Mouse (Mus musculus) layer of hippocampus, adult 9-10 months (tissue): ENCODE data around the gene Zc3h7b.
"Not testable (repeated sequence)": the region's sequence is repeated elsewhere in the genome, so short reads cannot be mapped to it uniquely, and the experiment has no call there.

Source experiments
- DNase-seq: peaks from one replicate; pipeline ENCODE4 v3.0.0; 2022; ENCODE audit warnings: low spot score

The Zc3h7b gene

GRCm38 (mm10) chr15:81744992-81745600 lies at the start of gene Zc3h7b, which contains the start of gene Rangap1:
Gene Zc3h7b, plus strand, starts transcription at chr15:81745057.
Gene Rangap1, minus strand, starts transcription at chr15:81745530.
- DNase-seq = peak; percentile 35

GRCm38 (mm10) chr15:81697175-81697574 lies 47.7 kb upstream of the Zc3h7b start, which contains the start of gene Chadl:
Gene Chadl, minus strand, starts transcription at chr15:81697287.
- DNase-seq = no peak

- DNase-seq = no peak
Measured at GRCm38 (mm10) chr15:81697847-81698246, 47.0 kb upstream of the Zc3h7b start.

- no peak for DNase-seq
Measured at GRCm38 (mm10) chr15:81698532-81698931, 46.3 kb upstream of the Zc3h7b start.

DNA sequence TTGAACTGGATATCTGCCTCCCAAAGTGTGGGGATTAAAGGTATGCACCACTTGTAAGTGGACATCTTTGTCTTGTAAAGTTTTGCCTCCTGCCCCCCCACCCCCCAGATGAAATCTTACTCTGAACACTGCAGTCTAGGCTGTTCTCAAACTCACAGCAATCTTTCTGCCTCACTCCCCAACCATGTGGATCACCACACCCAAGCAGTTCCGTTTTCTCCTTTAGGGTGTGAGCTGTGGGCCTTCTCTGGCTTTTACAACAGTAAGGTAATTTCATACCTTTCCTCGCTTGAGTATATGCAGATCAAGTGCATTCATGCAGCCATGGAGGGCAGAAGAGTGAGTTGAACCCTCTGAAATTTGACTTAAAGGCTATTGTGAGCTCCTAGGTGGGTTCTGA lies 44.7 kb upstream of the Zc3h7b start:
- DNase-seq = no peak

- no peak for DNase-seq
Measured at GRCm38 (mm10) chr15:81700601-81701000, 44.3 kb upstream of the Zc3h7b start.

DNA sequence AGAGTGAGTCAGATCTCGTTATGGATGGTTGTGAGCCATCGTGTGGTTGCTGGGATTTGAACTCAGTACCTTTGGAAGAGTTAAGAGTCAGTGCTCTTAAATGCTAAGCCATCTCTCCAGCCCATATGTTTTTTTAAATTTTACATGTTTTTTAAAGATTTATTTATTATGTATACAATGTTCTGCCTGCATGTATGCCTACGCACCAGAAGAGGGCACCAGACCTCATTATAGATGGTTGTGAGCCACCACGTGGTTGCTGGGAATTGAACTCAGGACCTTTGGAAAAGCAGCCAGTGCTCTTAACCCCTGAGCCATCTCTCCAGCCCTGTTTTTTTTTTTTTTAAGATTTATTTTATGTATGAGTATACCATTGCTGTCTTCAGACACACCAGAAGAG lies 43.5 kb upstream of the Zc3h7b start:
- DNase-seq = not testable (repeated sequence)

- DNase-seq = no peak
Measured at GRCm38 (mm10) chr15:81702306-81703093, 42.4 kb upstream of the Zc3h7b start.

- DNase-seq = no peak
Measured at GRCm38 (mm10) chr15:81703094-81703489, 41.8 kb upstream of the Zc3h7b start.

GRCm38 (mm10) chr15:81708991-81709390 lies 35.9 kb upstream of the Zc3h7b start:
- no peak for DNase-seq

- no peak for DNase-seq
Measured at GRCm38 (mm10) chr15:81709686-81710085, 35.2 kb upstream of the Zc3h7b start.

- DNase-seq = no peak
Measured at GRCm38 (mm10) chr15:81710801-81711200, 34.1 kb upstream of the Zc3h7b start.

DNA sequence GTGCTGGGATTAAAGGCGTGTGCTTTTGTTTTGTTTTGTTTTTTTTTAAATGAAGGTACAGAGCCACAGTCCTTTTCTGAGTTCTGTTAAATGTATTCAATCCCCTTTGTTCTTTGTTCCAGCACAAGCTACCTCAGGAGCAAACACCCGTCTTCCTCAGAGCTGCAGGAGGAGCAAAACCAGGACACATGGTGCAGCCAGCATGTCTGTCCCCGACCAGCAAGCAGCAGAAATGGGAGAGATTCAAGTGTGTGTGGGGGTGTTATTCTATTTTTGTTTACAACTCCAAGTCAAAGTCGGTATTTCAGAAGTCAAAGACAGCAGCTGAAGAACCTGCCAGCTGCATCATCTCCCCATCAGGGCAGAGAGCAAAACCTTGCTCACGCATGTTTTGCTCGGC lies 31.1 kb upstream of the Zc3h7b start:
- DNase-seq = no peak

- no peak for DNase-seq
Measured at GRCm38 (mm10) chr15:81718336-81719138, 26.3 kb upstream of the Zc3h7b start.

DNA sequence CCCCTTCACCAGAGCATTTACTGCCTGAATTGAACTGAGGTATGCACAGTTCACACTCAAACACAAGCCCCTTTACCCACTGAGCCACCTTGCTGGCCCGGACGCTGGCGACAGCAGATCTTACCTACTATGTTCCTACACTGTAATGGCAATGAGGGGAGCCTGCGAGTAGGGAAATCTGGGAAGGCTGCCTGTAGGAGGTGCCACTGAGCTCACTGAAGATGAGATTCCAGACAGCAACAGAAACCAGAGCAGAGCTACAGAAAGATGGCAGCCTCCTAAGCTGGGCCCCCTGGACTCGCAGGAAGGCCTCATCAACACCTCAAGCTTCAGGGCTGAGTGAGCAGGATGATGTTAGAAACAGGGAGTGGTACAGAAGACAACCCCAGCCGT lies 25.7 kb upstream of the Zc3h7b start:
- no peak for DNase-seq

DNA sequence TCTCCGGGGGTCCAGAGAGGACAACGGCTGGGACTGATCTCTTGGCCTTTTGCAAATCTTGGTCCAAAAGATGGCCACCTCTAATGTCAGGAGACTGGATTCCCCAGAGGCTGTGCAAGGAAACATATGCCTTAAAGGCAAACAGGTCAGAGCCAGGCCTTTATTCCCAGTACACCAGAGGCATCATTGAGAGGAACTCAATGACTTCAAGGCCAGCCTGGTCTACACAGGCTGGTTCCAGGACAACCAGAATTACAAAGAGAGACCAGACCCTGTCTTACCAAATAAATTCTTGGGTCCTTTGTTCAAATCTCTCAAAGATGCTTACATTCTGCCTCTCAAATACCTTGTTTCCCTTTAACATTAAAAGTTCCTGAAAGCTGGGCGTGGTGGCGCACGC lies 22.5 kb upstream of the Zc3h7b start:
- DNase-seq = no peak

- DNase-seq = no peak
Measured at GRCm38 (mm10) chr15:81723653-81724052, 21.2 kb upstream of the Zc3h7b start.

DNA sequence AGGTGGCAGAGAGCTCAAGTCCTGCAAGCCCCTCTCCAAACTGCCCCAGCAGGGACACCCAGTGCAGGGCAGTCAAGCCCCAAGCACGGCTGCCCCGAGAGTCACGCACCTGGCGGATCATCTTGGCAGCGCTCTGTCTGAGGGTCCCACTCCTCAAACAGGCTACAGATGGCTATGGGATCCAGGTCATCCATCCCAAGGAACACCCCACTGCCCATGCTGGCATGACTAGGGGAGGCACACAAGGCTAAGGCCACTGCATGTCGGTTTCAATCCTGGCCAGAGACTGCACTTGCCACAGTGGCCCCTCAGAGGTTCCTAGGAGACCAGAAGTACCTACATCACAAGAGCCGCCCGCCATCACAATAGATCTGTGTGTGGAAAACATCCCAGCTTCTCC lies 18.9 kb upstream of the Zc3h7b start:
- no peak for DNase-seq

- no peak for DNase-seq
Measured at GRCm38 (mm10) chr15:81729241-81729791, 15.5 kb upstream of the Zc3h7b start.

GRCm38 (mm10) chr15:81729792-81730635 lies 14.8 kb upstream of the Zc3h7b start:
- DNase-seq = peak; percentile 97

GRCm38 (mm10) chr15:81735075-81735474 lies 9.8 kb upstream of the Zc3h7b start:
- DNase-seq = no peak
